Mouse (Mus musculus) erythroblast, embryonic 14.5 days (primary cell): ENCODE data around the gene St8sia2. TPM values are rescaled to one million over a fixed set of nuclear protein-coding genes. Genes with fewer than 3 reads are reported as not detected.

Source experiments
- H3K27me3 ChIP-seq: 2 replicates; pipeline ENCODE4 v1.6.1; 2012; ENCODE audit warnings: inconsistent platforms; ENCODE audit not compliant: control insufficient read depth
- H3K36me3 ChIP-seq: 2 replicates; pipeline ENCODE4 v1.6.1; 2012; ENCODE audit warnings: mild to moderate bottlenecking, inconsistent platforms; ENCODE audit not compliant: control insufficient read depth
- H3K4me1 ChIP-seq: 2 replicates; pipeline ENCODE4 v1.6.1; 2012; ENCODE audit warnings: inconsistent platforms; ENCODE audit not compliant: control insufficient read depth
- H3K4me3 ChIP-seq: replicated peaks from 2 replicates; pipeline ENCODE3; 2012; ENCODE audit warnings: moderate library complexity, mild to moderate bottlenecking, inconsistent platforms
- H3K9me3 ChIP-seq: 2 replicates; pipeline ENCODE4 v1.6.1; 2012; ENCODE audit warnings: low read length, inconsistent platforms, mixed read lengths; ENCODE audit not compliant: control insufficient read depth
- GATA1 ChIP-seq: IDR thresholded peaks from 2 replicates; pipeline ENCODE4 v1.6.1; 2012; ENCODE audit warnings: low read length, inconsistent platforms, mixed read lengths
- TAL1 ChIP-seq: IDR thresholded peaks from 3 replicates; pipeline ENCODE4 v1.6.1; 2012; ENCODE audit warnings: low read length, inconsistent platforms, mixed read lengths
- polyA plus RNA-seq: library from polyadenylated mRNA; stranded (reverse); fragments of >175 nt; gene quantifications from 2 replicates; pipeline ENCODE4 v1.2.3, GENCODE M21; 2012

St8sia2 gene
- polyA plus RNA-seq, 1 experiment = not detected

- Histone ChIP-seq H3K4me3 (no peak overlapping the region), H3K36me3 (no peaks in the 10 kb centered on the region), H3K27me3 (no peaks in the 10 kb centered on the region), H3K4me1 (no peaks in the 10 kb centered on the region), H3K9me3 (no peaks in the 10 kb centered on the region)
- TF ChIP-seq TAL1 = no peak
- no peak for TF ChIP-seq GATA1
Observed at GRCm38 (mm10) chr7:74024171-74024570, 10.7 kb upstream of the St8sia2 start.

GRCm38 (mm10) chr7:74022571-74022970 is 9.1 kb upstream of the St8sia2 start:
- TF ChIP-seq TAL1 (no peak), GATA1 (no peak)
- H3K36me3 ChIP-seq = no peaks in the 10 kb centered on the region

GRCm38 (mm10) chr7:74021771-74022170 is 8.3 kb upstream of the St8sia2 start:
- Histone ChIP-seq H3K4me1 (no peaks in the 10 kb centered on the region), H3K9me3 (no peaks in the 10 kb centered on the region), H3K4me3 (no peak overlapping the region), H3K27me3 (no peaks in the 10 kb centered on the region), H3K36me3 (no peaks in the 10 kb centered on the region)
- no peak for TF ChIP-seq GATA1
- TF ChIP-seq TAL1 = no peak

More at GRCm38 (mm10) chr7:74022571-74022970, 9.1 kb upstream of the St8sia2 start:
- no peak overlapping the region for H3K4me3 ChIP-seq
- H3K4me1 ChIP-seq = no peaks in the 10 kb centered on the region
- no peaks in the 10 kb centered on the region for H3K27me3 ChIP-seq
- no peaks in the 10 kb centered on the region for H3K9me3 ChIP-seq

- H3K36me3 ChIP-seq = no peaks in the 10 kb centered on the region
- no peaks in the 10 kb centered on the region for H3K9me3 ChIP-seq
- TF ChIP-seq GATA1 (no peak), TAL1 (no peak)
- H3K4me1 ChIP-seq = no peaks in the 10 kb centered on the region
- peaks cover 38% of the 10 kb centered on the region for H3K27me3 ChIP-seq
- no peak overlapping the region for H3K4me3 ChIP-seq
Observed at GRCm38 (mm10) chr7:74016613-74017012, 3.1 kb upstream of the St8sia2 start.

- Histone ChIP-seq H3K4me3 (no peak overlapping the region), H3K4me1 (no peaks in the 10 kb centered on the region), H3K9me3 (no peaks in the 10 kb centered on the region), H3K27me3 (peaks cover 46% of the 10 kb centered on the region), H3K36me3 (no peaks in the 10 kb centered on the region)
- TF ChIP-seq GATA1 (no peak), TAL1 (no peak)
Observed at GRCm38 (mm10) chr7:74012858-74013600, 461 bp downstream of the St8sia2 start.

- Histone ChIP-seq H3K27me3 (peaks cover 46% of the 10 kb centered on the region), H3K4me3 (no peak overlapping the region), H3K4me1 (no peaks in the 10 kb centered on the region), H3K9me3 (no peaks in the 10 kb centered on the region), H3K36me3 (no peaks in the 10 kb centered on the region)
- TF ChIP-seq GATA1 (no peak), TAL1 (no peak)
Observed at GRCm38 (mm10) chr7:74011976-74012857, 1.3 kb downstream of the St8sia2 start.

GRCm38 (mm10) chr7:74008946-74009542 is 4.4 kb downstream of the St8sia2 start:
- Histone ChIP-seq H3K4me3 (no peak overlapping the region), H3K4me1 (no peaks in the 10 kb centered on the region)
- TF ChIP-seq GATA1 = no peak
- TF ChIP-seq TAL1 = no peak

GRCm38 (mm10) chr7:74006775-74007371 is 6.6 kb downstream of the St8sia2 start:
- Histone ChIP-seq H3K4me3 (no peak overlapping the region), H3K9me3 (no peaks in the 10 kb centered on the region), H3K27me3 (peaks cover 11% of the 10 kb centered on the region), H3K36me3 (no peaks in the 10 kb centered on the region), H3K4me1 (no peaks in the 10 kb centered on the region)
- TF ChIP-seq TAL1 = no peak
- no peak for TF ChIP-seq GATA1

More at GRCm38 (mm10) chr7:74008946-74009542, 4.4 kb downstream of the St8sia2 start:
- Histone ChIP-seq H3K27me3 (peaks cover 33% of the 10 kb centered on the region), H3K36me3 (no peaks in the 10 kb centered on the region), H3K9me3 (no peaks in the 10 kb centered on the region)
